Mouse (Mus musculus) midbrain, embryonic 10.5 days (tissue): ENCODE measurements at regions not wholly inside any gene's neighbourhood (a gene's known extent, or its start where the extent isn't known, plus 50 kb on each side); places are given as distances from the start of the nearest gene placed in this dataset.

ENCODE experiments used
- DNase-seq: peaks from one replicate; pipeline ENCODE4 v3.0.0-alpha.2; 2017; ENCODE audit warnings: low spot score
- H3K27ac ChIP-seq: fragments of 300-500 bp; sonication (generic); replicated peaks from 2 replicates; pipeline ENCODE4 v1.5.1; 2016; ENCODE audit warnings: mild to moderate bottlenecking
- H3K27me3 ChIP-seq: fragments of 300-500 bp; sonication (generic); 2 replicates; pipeline ENCODE4 v1.6.1; 2016; ENCODE audit warnings: low read depth, mild to moderate bottlenecking; ENCODE audit not compliant: poor library complexity, severe bottlenecking
- H3K36me3 ChIP-seq: fragments of 300-500 bp; sonication (generic); 2 replicates; pipeline ENCODE4 v1.6.1; 2016; ENCODE audit warnings: mild to moderate bottlenecking, moderate library complexity
- H3K4me1 ChIP-seq: fragments of 300-500 bp; sonication (generic); 2 replicates; pipeline ENCODE4 v1.6.1; 2016
- H3K4me3 ChIP-seq: fragments of 300-500 bp; sonication (generic); 2 replicates; pipeline ENCODE4 v1.5.1; 2016; ENCODE audit warnings: mild to moderate bottlenecking, moderate library complexity
- H3K9me3 ChIP-seq: fragments of 300-500 bp; sonication (generic); replicated peaks from 2 replicates; pipeline ENCODE4 v1.6.1; 2016; ENCODE audit warnings: mild to moderate bottlenecking
- WGBS: fragments of 180-500 bp; shearing (Covaris S2); methylation state at CpG from one replicate; pipeline ENCODE4 v1.1.7; 2016; 5-methylcytosine and 5-hydroxymethylcytosine counted together

- Histone ChIP-seq H3K27ac (no peak overlapping the region), H3K4me3 (no peak overlapping the region), H3K4me1 (no peaks in the 10 kb centered on the region), H3K27me3 (no peaks in the 10 kb centered on the region), H3K9me3 (no peaks in the 10 kb centered on the region), H3K36me3 (no peaks in the 10 kb centered on the region)
- 85% methylated on average over 1 of the region's 1 CpGs for WGBS
- DNase-seq = no peak
Observed at GRCm38 (mm10) chr14:36453049-36453448, 358.3 kb downstream of the 4930474N05Rik start.

- Histone ChIP-seq H3K27ac (no peak overlapping the region), H3K4me3 (no peak overlapping the region), H3K4me1 (no peaks in the 10 kb centered on the region), H3K27me3 (no peaks in the 10 kb centered on the region), H3K9me3 (no peaks in the 10 kb centered on the region), H3K36me3 (no peaks in the 10 kb centered on the region)
- no peak for DNase-seq
Observed at GRCm38 (mm10) chr14:36450126-36450525, 355.4 kb downstream of the 4930474N05Rik start.

- WGBS = 39% methylated on average over 3 of the region's 3 CpGs
- Histone ChIP-seq H3K36me3 (no peaks in the 10 kb centered on the region), H3K4me1 (peaks cover 17% of the 10 kb centered on the region), H3K27ac (peak overlapping the region; percentile 39; the same call in 1 of the 2 replicates), H3K27me3 (peaks cover 15% of the 10 kb centered on the region), H3K9me3 (no peaks in the 10 kb centered on the region), H3K4me3 (no peak overlapping the region)
- peak; percentile 28 for DNase-seq
Observed at GRCm38 (mm10) chr14:36414656-36415273, 320.0 kb downstream of the 4930474N05Rik start.

- H3K36me3 ChIP-seq = no peaks in the 10 kb centered on the region
- H3K27me3 ChIP-seq = peaks cover 15% of the 10 kb centered on the region
- no peak overlapping the region for H3K4me3 ChIP-seq
- WGBS = 76% methylated on average over 1 of the region's 1 CpGs
- H3K4me1 ChIP-seq = peaks cover 17% of the 10 kb centered on the region
- H3K27ac ChIP-seq = peak overlapping the region; percentile 39; the same call in 1 of the 2 replicates
- H3K9me3 ChIP-seq = no peaks in the 10 kb centered on the region
- no peak for DNase-seq
Observed at GRCm38 (mm10) chr14:36414180-36414579, 319.5 kb downstream of the 4930474N05Rik start.
